Mouse (Mus musculus) stomach, postnatal 0 days (tissue): ENCODE measurements at regions not wholly inside any gene's neighbourhood (a gene's known extent, or its start where the extent isn't known, plus 50 kb on each side); places are given as distances from the start of the nearest gene placed in this dataset.

Experiments
- ATAC-seq: fragments of 200-750 bp; cut with Nextera tagmentation; 2 replicates; pipeline ENCODE4 v1.8.0; 2017; ENCODE audit not compliant: low FRiP score, low TSS enrichment
- DNase-seq: peaks from one replicate; pipeline ENCODE4 v3.0.0-alpha.2; 2016; ENCODE audit warnings: low spot score
- H3K27ac ChIP-seq: fragments of 300-500 bp; sonication (generic); replicated peaks from 2 replicates; pipeline ENCODE4 v1.5.1; 2014; ENCODE audit warnings: mild to moderate bottlenecking, control low read depth
- H3K27me3 ChIP-seq: fragments of 300-500 bp; sonication (generic); 2 replicates; pipeline ENCODE4 v1.6.1; 2014; ENCODE audit warnings: low read length; ENCODE audit not compliant: control insufficient read depth, insufficient read depth
- H3K36me3 ChIP-seq: fragments of 300-500 bp; sonication (generic); 2 replicates; pipeline ENCODE4 v1.6.1; 2014; ENCODE audit warnings: low read length, mixed read lengths; ENCODE audit not compliant: control insufficient read depth, insufficient read depth
- H3K4me1 ChIP-seq: fragments of 300-500 bp; sonication (generic); replicated peaks from 2 replicates; pipeline ENCODE4 v1.6.1; 2014; ENCODE audit warnings: antibody characterized with exemption; ENCODE audit not compliant: control insufficient read depth, insufficient read depth
- H3K4me2 ChIP-seq: fragments of 300-500 bp; sonication (generic); replicated peaks from 2 replicates; pipeline ENCODE4 v1.6.1; 2014; ENCODE audit warnings: low read depth, mild to moderate bottlenecking, control low read depth, moderate library complexity
- H3K4me3 ChIP-seq: fragments of 300-500 bp; sonication (generic); 2 replicates; pipeline ENCODE4 v1.5.1; 2014; ENCODE audit warnings: low read depth, low read length, control low read depth
- H3K9ac ChIP-seq: fragments of 300-500 bp; sonication (generic); 2 replicates; pipeline ENCODE4 v1.6.1; 2014; ENCODE audit warnings: mild to moderate bottlenecking, low read length, control low read depth, mixed read lengths
- H3K9me3 ChIP-seq: fragments of 300-500 bp; sonication (generic); 2 replicates; pipeline ENCODE4 v1.6.1; 2016; ENCODE audit warnings: low read length; ENCODE audit not compliant: control insufficient read depth
- CTCF ChIP-seq: IDR thresholded peaks from 2 replicates; pipeline ENCODE4 v1.5.1; 2016; ENCODE audit warnings: antibody characterized with exemption, low read depth, mild to moderate bottlenecking, moderate library complexity
- EP300 ChIP-seq: optimal IDR thresholded peaks from 2 replicates; pipeline ENCODE3; 2016; ENCODE audit warnings: antibody characterized with exemption
- WGBS: fragments of 180-500 bp; shearing (Covaris S2); extraction: QIAGEN DNeasy Blood & Tissue Kit; methylation state at CpG from one replicate; pipeline ENCODE4 v1.1.7; 2014; 5-methylcytosine and 5-hydroxymethylcytosine counted together

DNA sequence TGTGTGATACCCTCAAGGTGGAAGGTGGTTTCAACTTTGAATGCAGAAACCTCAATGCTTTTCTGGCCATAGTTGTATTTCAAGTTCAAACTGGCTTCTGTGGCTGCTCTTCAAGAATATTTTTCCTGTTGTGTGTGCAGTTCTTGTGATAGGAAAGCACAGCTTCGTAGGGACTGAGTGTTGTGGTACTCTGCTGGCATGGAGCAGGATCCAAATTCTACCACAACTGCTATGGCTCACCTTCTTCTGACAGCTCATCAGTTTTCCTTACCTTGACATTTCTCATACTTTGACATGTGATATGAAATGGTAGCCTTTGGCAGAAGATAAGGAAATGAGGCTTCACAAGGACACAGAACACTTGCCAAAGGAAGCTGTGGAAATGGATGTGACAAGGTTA, 79.0 kb upstream of the Reg3g start:
- DNase-seq (no peak), ATAC-seq (no peak)
- H3K9me3 ChIP-seq: no peaks in the 10 kb centered on the region
- no peaks in the 10 kb centered on the region for H3K4me1 ChIP-seq
- H3K4me2 ChIP-seq: no peak overlapping the region
- no peaks in the 10 kb centered on the region for H3K27me3 ChIP-seq
- no peak overlapping the region for H3K4me3 ChIP-seq
- WGBS: 84% methylated on average over 1 of the region's 1 CpGs
- TF ChIP-seq CTCF (no peak), EP300 (no peak)
- no peak overlapping the region for H3K27ac ChIP-seq
- no peaks in the 10 kb centered on the region for H3K36me3 ChIP-seq
- no peak overlapping the region for H3K9ac ChIP-seq

DNA sequence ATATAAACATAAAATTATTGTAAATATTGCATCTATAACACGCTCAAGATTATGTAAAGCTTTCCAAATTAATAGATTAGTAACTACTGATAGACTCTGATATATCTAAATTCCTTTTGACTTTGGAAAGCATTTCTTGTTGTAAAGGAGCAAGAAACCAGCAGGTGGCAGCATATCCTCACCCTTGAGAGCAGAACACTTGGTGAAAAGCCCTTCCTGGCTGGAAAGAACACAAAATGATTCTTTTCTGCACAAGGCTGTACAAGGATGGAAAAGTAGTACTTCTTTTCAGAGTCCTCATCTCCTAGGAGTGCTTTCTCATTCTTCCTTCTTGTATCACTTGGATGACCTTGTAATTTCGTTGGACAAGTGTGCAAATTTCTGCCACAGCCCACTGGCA, 75.6 kb upstream of the Reg3g start:
- WGBS: 14% methylated on average over 2 of the region's 2 CpGs
- ATAC-seq (no peak), DNase-seq (peak; percentile 57)
- no peaks in the 10 kb centered on the region for H3K4me1 ChIP-seq
- no peak overlapping the region for H3K4me3 ChIP-seq
- TF ChIP-seq EP300: no peak
- peak; percentile 91 for TF ChIP-seq CTCF
- no peak overlapping the region for H3K4me2 ChIP-seq
- H3K9ac ChIP-seq: no peak overlapping the region
- no peaks in the 10 kb centered on the region for H3K36me3 ChIP-seq
- no peaks in the 10 kb centered on the region for H3K9me3 ChIP-seq
- no peaks in the 10 kb centered on the region for H3K27me3 ChIP-seq
- no peak overlapping the region for H3K27ac ChIP-seq

DNA sequence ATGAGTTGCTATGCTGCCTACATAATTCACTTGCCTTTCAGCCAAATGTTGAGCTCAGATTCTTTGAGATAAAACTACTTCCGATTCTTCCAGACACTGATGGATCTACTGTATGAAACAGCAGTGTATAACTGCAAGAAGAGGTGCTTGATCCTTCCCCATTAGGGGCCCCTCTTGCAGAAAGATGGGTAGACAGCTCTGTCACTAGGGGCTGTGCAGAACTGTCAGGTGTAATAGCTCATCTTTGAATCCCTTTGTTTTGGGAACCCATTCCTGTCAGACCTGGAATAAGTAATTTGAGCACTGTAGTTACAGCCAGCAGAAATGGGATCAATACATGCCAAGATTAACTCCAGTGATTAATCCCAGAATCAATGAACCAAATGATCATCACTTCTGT, 68.8 kb upstream of the Reg3g start:
- H3K4me2 ChIP-seq: no peak overlapping the region
- H3K36me3 ChIP-seq: no peaks in the 10 kb centered on the region
- no peak for DNase-seq
- 65% methylated on average over 1 of the region's 1 CpGs for WGBS
- no peak overlapping the region for H3K9ac ChIP-seq
- H3K4me1 ChIP-seq: no peaks in the 10 kb centered on the region
- H3K27ac ChIP-seq: no peak overlapping the region
- no peak for ATAC-seq
- no peak for TF ChIP-seq EP300
- TF ChIP-seq CTCF: no peak
- no peaks in the 10 kb centered on the region for H3K9me3 ChIP-seq
- H3K4me3 ChIP-seq: no peak overlapping the region
- no peaks in the 10 kb centered on the region for H3K27me3 ChIP-seq

DNA sequence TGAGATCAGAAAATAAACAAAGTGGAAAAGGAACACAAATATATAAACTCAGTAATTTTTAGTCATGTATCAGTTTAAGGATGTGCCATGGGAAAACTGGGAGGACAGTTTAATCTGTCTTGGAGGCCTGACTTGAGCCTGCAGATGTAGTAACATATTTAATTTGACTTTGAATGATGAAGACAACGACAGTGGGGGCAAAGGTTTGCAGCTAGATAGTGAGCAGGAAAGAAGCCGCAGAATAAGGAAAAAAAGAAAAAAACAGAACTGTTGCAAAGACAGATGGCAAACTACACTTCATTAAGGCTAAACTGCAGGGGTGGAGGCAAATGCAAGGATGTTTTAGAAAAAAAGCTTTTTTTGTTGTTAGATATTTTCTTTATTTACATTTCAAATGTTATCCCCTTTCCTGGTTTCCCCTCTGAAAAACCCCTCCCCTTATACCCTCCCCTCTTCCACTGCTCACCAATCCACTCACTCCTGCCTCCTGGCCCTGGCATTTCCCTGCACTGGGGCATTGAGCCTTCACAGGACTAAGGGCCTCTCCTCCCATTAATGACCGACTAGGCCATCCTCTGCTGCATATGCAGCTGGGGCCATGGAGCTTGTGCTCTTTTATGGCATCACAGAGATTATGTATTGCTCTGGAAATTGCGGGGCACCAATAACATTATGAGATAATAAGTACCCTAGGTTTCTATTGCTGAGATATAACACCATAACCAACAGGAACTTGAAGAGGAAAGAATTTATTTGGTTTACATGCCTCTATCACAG, 58.5 kb upstream of the Reg3g start:
- no peak for TF ChIP-seq EP300
- no peak for TF ChIP-seq CTCF
- no peaks in the 10 kb centered on the region for H3K36me3 ChIP-seq
- no peak for ATAC-seq
- no peak overlapping the region for H3K9ac ChIP-seq
- no peaks in the 10 kb centered on the region for H3K9me3 ChIP-seq
- 49% methylated on average over 4 of the region's 4 CpGs for WGBS
- H3K4me3 ChIP-seq: no peak overlapping the region
- no peak overlapping the region for H3K27ac ChIP-seq
- no peak overlapping the region for H3K4me2 ChIP-seq
- no peak for DNase-seq
- H3K4me1 ChIP-seq: no peaks in the 10 kb centered on the region
- H3K27me3 ChIP-seq: no peaks in the 10 kb centered on the region
